Mouse (Mus musculus) heart, embryonic 11.5 days (tissue): Measurements from ENCODE around the gene Ism2. TPM values are rescaled to one million over a fixed set of nuclear protein-coding genes. Genes with fewer than 3 reads are reported as not detected.
"Not testable (repeated sequence)": the region's sequence is repeated elsewhere in the genome, so short reads cannot be mapped to it uniquely, and the experiment has no call there.

Source experiments
- ATAC-seq: fragments of 200-750 bp; cut with Nextera tagmentation; replicated peaks from 2 replicates; pipeline ENCODE4 v1.8.0; 2017; ENCODE audit warnings: moderate library complexity; ENCODE audit not compliant: insufficient number of reproducible peaks, low FRiP score, low TSS enrichment
- H3K27ac ChIP-seq: fragments of 300-500 bp; sonication (generic); 2 replicates; pipeline ENCODE4 v1.5.1; 2014; ENCODE audit warnings: mild to moderate bottlenecking, low read depth, low read length
- H3K27me3 ChIP-seq: fragments of 300-500 bp; sonication (generic); 2 replicates; pipeline ENCODE4 v1.6.1; 2014; ENCODE audit warnings: mild to moderate bottlenecking, low read length, mixed read lengths; ENCODE audit not compliant: control insufficient read depth, insufficient read depth
- H3K36me3 ChIP-seq: fragments of 300-500 bp; sonication (generic); 2 replicates; pipeline ENCODE4 v1.6.1; 2014; ENCODE audit warnings: mild to moderate bottlenecking, low read length, moderate library complexity, mixed read lengths; ENCODE audit not compliant: control insufficient read depth, insufficient read depth
- H3K4me1 ChIP-seq: fragments of 300-500 bp; sonication (generic); 2 replicates; pipeline ENCODE4 v1.6.1; 2014; ENCODE audit warnings: low read length; ENCODE audit not compliant: control insufficient read depth, insufficient read depth
- H3K4me2 ChIP-seq: fragments of 300-500 bp; sonication (generic); 2 replicates; pipeline ENCODE4 v1.6.1; 2014; ENCODE audit warnings: mild to moderate bottlenecking, moderate library complexity
- H3K4me3 ChIP-seq: fragments of 300-500 bp; sonication (generic); 2 replicates; pipeline ENCODE4 v1.5.1; 2014; ENCODE audit warnings: low read depth, low read length
- H3K9ac ChIP-seq: fragments of 300-500 bp; sonication (generic); 2 replicates; pipeline ENCODE4 v1.6.1; 2014; ENCODE audit warnings: mild to moderate bottlenecking, low read depth, low read length, moderate library complexity
- H3K9me3 ChIP-seq: fragments of 300-500 bp; sonication (generic); replicated peaks from 2 replicates; pipeline ENCODE4 v1.6.1; 2016; ENCODE audit warnings: low read length; ENCODE audit not compliant: control insufficient read depth
- WGBS: fragments of 180-500 bp; shearing (Covaris S2); extraction: QIAGEN DNeasy Blood & Tissue Kit; methylation state at CpG from one replicate; pipeline ENCODE4 v1.1.7; 2014; ENCODE audit not compliant: insufficient replicate concordance; 5-methylcytosine and 5-hydroxymethylcytosine counted together
- polyA plus RNA-seq: library from polyadenylated mRNA; unstranded; fragments of >200 nt; fragmentation: Nextera tagmentation; extraction: Ambion mirVana; gene quantifications from 2 replicates; pipeline ENCODE4 v1.2.1, GENCODE M21; 2014

Ism2 gene
- polyA plus RNA-seq, 1 experiment from 2014 or later: 0.83 TPM

DNA sequence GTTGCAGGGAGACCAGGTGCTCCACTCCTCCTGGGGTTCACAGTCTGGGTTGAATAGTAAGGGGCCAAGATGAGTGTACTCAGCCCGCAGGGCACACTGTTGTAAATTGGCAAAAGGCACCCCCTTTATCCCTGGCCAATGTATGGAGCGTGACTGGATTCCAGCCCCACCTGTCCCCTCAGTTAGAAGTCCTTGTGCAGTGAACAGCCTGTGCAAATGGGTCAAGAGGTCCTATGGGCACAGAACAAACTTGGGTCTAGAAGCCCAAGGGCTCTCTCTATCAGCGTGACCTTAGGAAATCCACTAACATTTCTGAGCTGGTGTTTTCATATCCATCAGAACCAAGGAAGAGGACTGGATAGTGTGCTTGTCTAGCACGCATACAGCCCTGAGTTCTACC, 16.8 kb downstream of the Ism2 start:
- H3K36me3 ChIP-seq: no peaks in the 10 kb centered on the region
- H3K4me2 ChIP-seq: no peak overlapping the region
- no peak overlapping the region for H3K27ac ChIP-seq
- ATAC-seq: no peak
- H3K4me3 ChIP-seq: no peak overlapping the region
- no peak overlapping the region for H3K9ac ChIP-seq
- WGBS: 89% methylated on average over 4 of the region's 4 CpGs
- H3K27me3 ChIP-seq: no peaks in the 10 kb centered on the region
- H3K4me1 ChIP-seq: peaks cover 20% of the 10 kb centered on the region
- no peaks in the 10 kb centered on the region for H3K9me3 ChIP-seq

DNA sequence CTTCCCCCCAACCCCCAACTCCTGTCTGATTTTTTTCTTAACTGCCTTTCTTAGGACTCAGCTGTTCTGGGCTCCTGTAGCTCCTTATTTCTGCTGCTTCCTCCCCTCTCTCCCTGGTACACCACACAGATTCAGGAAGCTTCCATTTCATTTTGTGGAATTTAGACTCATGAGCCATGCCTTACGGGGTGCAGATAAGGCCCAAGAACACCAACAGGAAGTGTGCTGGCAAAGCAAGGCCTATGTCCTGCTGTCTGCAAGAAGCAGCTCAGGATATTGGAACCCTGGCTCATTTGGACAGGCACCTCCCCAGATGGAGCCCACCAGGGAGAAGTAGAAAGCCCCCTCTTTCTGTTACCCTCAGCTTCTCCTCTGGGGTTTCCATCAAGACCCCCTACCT, 17.7 kb downstream of the Ism2 start:
- H3K9ac ChIP-seq: no peak overlapping the region
- H3K27me3 ChIP-seq: no peaks in the 10 kb centered on the region
- no peak overlapping the region for H3K4me3 ChIP-seq
- H3K27ac ChIP-seq: no peak overlapping the region
- no peaks in the 10 kb centered on the region for H3K36me3 ChIP-seq
- H3K9me3 ChIP-seq: no peaks in the 10 kb centered on the region
- no peak overlapping the region for H3K4me2 ChIP-seq
- H3K4me1 ChIP-seq: peaks cover 20% of the 10 kb centered on the region
- WGBS: 40% methylated on average over 1 of the region's 1 CpGs
- ATAC-seq: no peak

GRCm38 (mm10) chr12:87279879-87280278, 19.6 kb downstream of the Ism2 start:
- Histone ChIP-seq H3K27me3 (no peaks in the 10 kb centered on the region), H3K4me2 (no peak overlapping the region), H3K9me3 (no peaks in the 10 kb centered on the region), H3K9ac (no peak overlapping the region), H3K4me3 (no peak overlapping the region), H3K36me3 (no peaks in the 10 kb centered on the region), H3K27ac (no peak overlapping the region), H3K4me1 (peaks cover 20% of the 10 kb centered on the region)
- no peak for ATAC-seq
- WGBS: 45% methylated on average over 14 of the region's 14 CpGs

GRCm38 (mm10) chr12:87279350-87279749, 20.2 kb downstream of the Ism2 start:
- H3K4me1 ChIP-seq: peaks cover 20% of the 10 kb centered on the region
- peak overlapping the region; percentile 66; the same call in 1 of the 2 replicates for H3K27ac ChIP-seq
- H3K9ac ChIP-seq: no peak overlapping the region
- WGBS: 27% methylated on average over 3 of the region's 3 CpGs
- no peak overlapping the region for H3K4me3 ChIP-seq
- ATAC-seq: no peak
- no peaks in the 10 kb centered on the region for H3K9me3 ChIP-seq
- H3K27me3 ChIP-seq: no peaks in the 10 kb centered on the region
- peaks cover 3% of the 10 kb centered on the region; the same call in 1 of the 2 replicates for H3K36me3 ChIP-seq
- no peak overlapping the region for H3K4me2 ChIP-seq

GRCm38 (mm10) chr12:87278118-87278730, 21.3 kb downstream of the Ism2 start:
- Histone ChIP-seq H3K4me3 (no peak overlapping the region), H3K9ac (no peak overlapping the region)
- WGBS: 9% methylated on average over 6 of the region's 6 CpGs

GRCm38 (mm10) chr12:87277251-87277650, 22.3 kb downstream of the Ism2 start:
- H3K27ac ChIP-seq: peak overlapping the region; percentile 24; the same call in 1 of the 2 replicates

More at GRCm38 (mm10) chr12:87278118-87278730, 21.3 kb downstream of the Ism2 start:
- peak overlapping the region; percentile 47 for H3K4me2 ChIP-seq
- peak; percentile 81 for ATAC-seq
- peak overlapping the region; percentile 66; the same call in 1 of the 2 replicates for H3K27ac ChIP-seq
- H3K36me3 ChIP-seq: peaks cover 10% of the 10 kb centered on the region
- H3K4me1 ChIP-seq: peaks cover 20% of the 10 kb centered on the region
- H3K9me3 ChIP-seq: no peaks in the 10 kb centered on the region
- H3K27me3 ChIP-seq: no peaks in the 10 kb centered on the region

GRCm38 (mm10) chr12:87274853-87275831, 24.4 kb downstream of the Ism2 start:
- 84% methylated on average over 9 of the region's 9 CpGs for WGBS
- Histone ChIP-seq H3K4me1 (peaks cover 20% of the 10 kb centered on the region), H3K36me3 (peaks cover 34% of the 10 kb centered on the region), H3K4me2 (no peak overlapping the region), H3K9ac (no peak overlapping the region), H3K27me3 (no peaks in the 10 kb centered on the region), H3K27ac (no peak overlapping the region), H3K9me3 (no peaks in the 10 kb centered on the region), H3K4me3 (no peak overlapping the region)
- no peak for ATAC-seq

More at GRCm38 (mm10) chr12:87277251-87277650, 22.3 kb downstream of the Ism2 start:
- Histone ChIP-seq H3K4me1 (peaks cover 20% of the 10 kb centered on the region), H3K36me3 (peaks cover 16% of the 10 kb centered on the region)
- H3K4me3 ChIP-seq, H3K9me3 ChIP-seq, H3K27me3 ChIP-seq, H3K4me2 ChIP-seq, H3K9ac ChIP-seq, ATAC-seq: not testable (repeated sequence)
- WGBS: 78% methylated on average over 4 of the region's 4 CpGs

DNA sequence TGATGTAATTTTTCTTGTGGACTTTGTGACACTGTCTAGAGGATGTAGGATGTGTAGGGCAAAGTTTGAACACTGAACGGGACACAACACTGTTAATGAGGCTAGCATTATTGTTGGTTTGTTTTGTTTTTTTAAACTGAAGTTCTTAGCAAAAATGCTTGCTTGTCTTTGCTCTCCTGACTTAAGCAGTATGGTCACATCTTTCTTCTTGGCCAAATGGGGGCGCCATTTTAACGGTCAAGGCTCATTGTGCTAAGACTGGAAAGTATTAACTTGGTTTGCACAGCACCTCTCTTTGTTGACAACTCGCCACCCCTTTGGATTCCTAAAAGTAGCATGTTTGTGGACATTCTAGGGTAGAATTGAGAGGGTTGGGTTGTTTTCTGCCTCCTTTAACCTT, 31.8 kb downstream of the Ism2 start:
- peak overlapping the region; percentile 94; the same call in 1 of the 2 replicates for H3K9ac ChIP-seq
- peak overlapping the region; percentile 91 for H3K4me2 ChIP-seq
- no peak overlapping the region for H3K27ac ChIP-seq
- H3K4me3 ChIP-seq: peak overlapping the region; percentile 61
- no peaks in the 10 kb centered on the region for H3K9me3 ChIP-seq
- H3K27me3 ChIP-seq: no peaks in the 10 kb centered on the region
- WGBS: 21% methylated on average over 4 of the region's 4 CpGs
- H3K4me1 ChIP-seq: peaks cover 8% of the 10 kb centered on the region; the same call in 1 of the 2 replicates
- no peak for ATAC-seq
- H3K36me3 ChIP-seq: peaks cover 30% of the 10 kb centered on the region
